Mouse (Mus musculus) midbrain, postnatal 0 days (tissue): ENCODE data around the gene Gm20388. TPM values are rescaled to one million over a fixed set of nuclear protein-coding genes. Genes with fewer than 3 reads are reported as not detected.

Experiments
- ATAC-seq: fragments of 200-750 bp; cut with Nextera tagmentation; 2 replicates; pipeline ENCODE4 v1.8.0; 2017; ENCODE audit warnings: moderate number of reproducible peaks, mild to moderate bottlenecking, moderate TSS enrichment, moderate library complexity; ENCODE audit not compliant: low FRiP score
- DNase-seq: peaks from one replicate; pipeline ENCODE4 v3.0.0-alpha.2; 2015; ENCODE audit warnings: low spot score
- H3K27ac ChIP-seq: fragments of 300-500 bp; sonication (generic); 2 replicates; pipeline ENCODE4 v1.5.1; 2014; ENCODE audit warnings: low read depth, mild to moderate bottlenecking, low read length, mixed read lengths
- H3K27me3 ChIP-seq: fragments of 300-500 bp; sonication (generic); 2 replicates; pipeline ENCODE4 v1.6.1; 2014; ENCODE audit warnings: low read length, control low read depth, mixed read lengths; ENCODE audit not compliant: insufficient read depth
- H3K36me3 ChIP-seq: fragments of 300-500 bp; sonication (generic); 2 replicates; pipeline ENCODE4 v1.6.1; 2014; ENCODE audit warnings: low read length, control low read depth, mixed read lengths; ENCODE audit not compliant: insufficient read depth
- H3K4me1 ChIP-seq: fragments of 300-500 bp; sonication (generic); 2 replicates; pipeline ENCODE4 v1.6.1; 2014; ENCODE audit warnings: mild to moderate bottlenecking, control low read depth, antibody characterized with exemption, low read length, mixed read lengths; ENCODE audit not compliant: insufficient read depth
- H3K4me2 ChIP-seq: fragments of 300-500 bp; sonication (generic); 2 replicates; pipeline ENCODE4 v1.6.1; 2014; ENCODE audit warnings: low read depth, mild to moderate bottlenecking, low read length, mixed read lengths; ENCODE audit not compliant: poor library complexity, severe bottlenecking
- H3K4me3 ChIP-seq: fragments of 300-500 bp; sonication (generic); 2 replicates; pipeline ENCODE4 v1.5.1; 2014; ENCODE audit warnings: low read depth, mild to moderate bottlenecking, low read length, moderate library complexity
- H3K9ac ChIP-seq: fragments of 300-500 bp; sonication (generic); replicated peaks from 2 replicates; pipeline ENCODE4 v1.6.1; 2014; ENCODE audit warnings: mild to moderate bottlenecking, low read length, moderate library complexity, mixed read lengths; ENCODE audit not compliant: poor library complexity, severe bottlenecking
- H3K9me3 ChIP-seq: fragments of 300-500 bp; sonication (generic); 2 replicates; pipeline ENCODE4 v1.6.1; 2016; ENCODE audit warnings: low read length, control low read depth
- CTCF ChIP-seq: IDR thresholded peaks from 2 replicates; pipeline ENCODE4 v1.5.1; 2016; ENCODE audit warnings: antibody characterized with exemption, mild to moderate bottlenecking
- WGBS: fragments of 180-500 bp; shearing (Covaris S2); extraction: QIAGEN DNeasy Blood & Tissue Kit; methylation state at CpG from one replicate; pipeline ENCODE4 v1.1.7; 2014; 5-methylcytosine and 5-hydroxymethylcytosine counted together
- polyA plus RNA-seq: library from polyadenylated mRNA; unstranded; fragments of >200 nt; fragmentation: Nextera tagmentation; extraction: Ambion mirVana; gene quantifications from 2 replicates; pipeline ENCODE4 v1.2.1, GENCODE M21; 2015
- total RNA-seq: library from RNA; depleted of rRNA; stranded (reverse); fragments of >200 nt; gene quantifications from 2 replicates; pipeline ENCODE4 v1.2.3, GENCODE M21; 2014

Gm20388 gene
- total and polyA plus RNA-seq, 2 experiments from 2014 or later = 74.2 TPM; not detected in 1

- 36% methylated on average over 3 of the region's 3 CpGs for WGBS
- Histone ChIP-seq H3K36me3 (0 out of 2 replicates have a peak, but pooled peaks cover 16% of the 10 kb centered on the region), H3K4me3 (no peak overlapping the region), H3K4me1 (no peaks in the 10 kb centered on the region), H3K27me3 (no peaks in the 10 kb centered on the region), H3K9me3 (no peaks in the 10 kb centered on the region), H3K4me2 (no peak overlapping the region), H3K9ac (no peak overlapping the region), H3K27ac (no peak overlapping the region)
- TF ChIP-seq CTCF = peak; percentile 39
- DNase-seq = no peak
- no peak for ATAC-seq
Observed at GRCm38 (mm10) chr8:121750512-121750911, 1839.9 kb downstream of the Gm20388 start.

GRCm38 (mm10) chr8:121751407-121751806 is 1840.8 kb downstream of the Gm20388 start:
- H3K9ac ChIP-seq = no peak overlapping the region
- H3K4me2 ChIP-seq = no peak overlapping the region
- WGBS = 28% methylated on average over 3 of the region's 3 CpGs
- 0 out of 2 replicates have a peak, but pooled peaks cover 16% of the 10 kb centered on the region for H3K36me3 ChIP-seq
- H3K27me3 ChIP-seq = no peaks in the 10 kb centered on the region
- DNase-seq = peak; percentile 72
- no peak overlapping the region for H3K4me3 ChIP-seq
- peak; percentile 98 for TF ChIP-seq CTCF
- H3K9me3 ChIP-seq = no peaks in the 10 kb centered on the region
- H3K4me1 ChIP-seq = no peaks in the 10 kb centered on the region
- H3K27ac ChIP-seq = no peak overlapping the region
- no peak for ATAC-seq

GRCm38 (mm10) chr8:121758470-121758869 is 1847.8 kb downstream of the Gm20388 start:
- WGBS = 75% methylated on average over 12 of the region's 12 CpGs
- no peaks in the 10 kb centered on the region for H3K9me3 ChIP-seq
- H3K4me1 ChIP-seq = no peaks in the 10 kb centered on the region
- ATAC-seq (no peak), DNase-seq (no peak)
- no peak overlapping the region for H3K4me2 ChIP-seq
- TF ChIP-seq CTCF = no peak
- no peak overlapping the region for H3K9ac ChIP-seq
- H3K36me3 ChIP-seq = 0 out of 2 replicates have a peak, but pooled peaks cover 11% of the 10 kb centered on the region
- no peak overlapping the region for H3K4me3 ChIP-seq
- H3K27me3 ChIP-seq = no peaks in the 10 kb centered on the region
- H3K27ac ChIP-seq = no peak overlapping the region

- no peak for ATAC-seq
- TF ChIP-seq CTCF = no peak
Observed at GRCm38 (mm10) chr8:121760484-121760883, 1849.8 kb downstream of the Gm20388 start.

GRCm38 (mm10) chr8:121761480-121761879 is 1850.8 kb downstream of the Gm20388 start:
- H3K9me3 ChIP-seq = no peaks in the 10 kb centered on the region
- DNase-seq (peak; percentile 6), ATAC-seq (no peak)
- no peaks in the 10 kb centered on the region for H3K4me1 ChIP-seq
- H3K27ac ChIP-seq = no peak overlapping the region
- H3K27me3 ChIP-seq = no peaks in the 10 kb centered on the region
- no peaks in the 10 kb centered on the region for H3K36me3 ChIP-seq
- no peak overlapping the region for H3K9ac ChIP-seq
- no peak overlapping the region for H3K4me2 ChIP-seq
- no peak overlapping the region for H3K4me3 ChIP-seq
- no peak for TF ChIP-seq CTCF
- WGBS = 38% methylated on average over 10 of the region's 10 CpGs

More at GRCm38 (mm10) chr8:121760484-121760883, 1849.8 kb downstream of the Gm20388 start:
- no peak overlapping the region for H3K27ac ChIP-seq
- H3K9ac ChIP-seq = no peak overlapping the region
- H3K4me1 ChIP-seq = no peaks in the 10 kb centered on the region
- DNase-seq = no peak
- H3K27me3 ChIP-seq = no peaks in the 10 kb centered on the region
- WGBS = 79% methylated on average over 7 of the region's 7 CpGs
- no peaks in the 10 kb centered on the region for H3K9me3 ChIP-seq
- H3K4me3 ChIP-seq = no peak overlapping the region
- no peak overlapping the region for H3K4me2 ChIP-seq
- H3K36me3 ChIP-seq = no peaks in the 10 kb centered on the region

- H3K9ac ChIP-seq = no peak overlapping the region
- ATAC-seq = no peak
- H3K27me3 ChIP-seq = no peaks in the 10 kb centered on the region
- TF ChIP-seq CTCF = no peak
- no peak overlapping the region for H3K4me3 ChIP-seq
- H3K4me2 ChIP-seq = no peak overlapping the region
- 0 out of 2 replicates have a peak, but pooled peaks cover 5% of the 10 kb centered on the region for H3K36me3 ChIP-seq
- H3K9me3 ChIP-seq = no peaks in the 10 kb centered on the region
- DNase-seq = peak; percentile 37
- H3K4me1 ChIP-seq = no peaks in the 10 kb centered on the region
- WGBS = 47% methylated on average over 7 of the region's 7 CpGs
- no peak overlapping the region for H3K27ac ChIP-seq
Observed at GRCm38 (mm10) chr8:121762999-121763699, 1852.5 kb downstream of the Gm20388 start.
